Mouse (Mus musculus): Measurements from ENCODE around the gene Snrnp40. TPM values are rescaled to one million over a fixed set of nuclear protein-coding genes. Genes with fewer than 3 reads are reported as not detected.

Gene Snrnp40
- total and polyA plus RNA-seq, 3 experiments, result 108 to 184 (median 128) TPM

- no peak overlapping the region for H3K27ac ChIP-seq (ENCODE audit: insufficient read depth, low read depth)
- no peak for DNase-seq (ENCODE audit: extremely low read depth)
- dilution Hi-C loops (cut with MboI; ENCODE audit: extremely low pct_ligation_motif_present, extremely low pct_unique_long_range_greater_than_20kb, low sequenced_read_pairs) (no loop called here), in situ Hi-C loops (cut with MboI; ENCODE audit: low pct_ligation_motif_present, low pct_unique_long_range_greater_than_20kb, low sequenced_read_pairs) (no loop called here)
- H3K4me1 ChIP-seq (ENCODE audit: control insufficient read depth in 1 of 2, insufficient read depth in 2 of 2), result peaks cover 0 to 2% of the 10 kb centered on the region in 2 experiments; a peak in 2 of 4 replicates
- H3K79me2 ChIP-seq (replicated peaks; ENCODE audit: control insufficient read depth, extremely low read depth, insufficient read depth, poor library complexity, severe bottlenecking), result no peaks in the 10 kb centered on the region; the same call in 1 of the 2 replicates
- H3K36me3 ChIP-seq (replicated peaks in 1 of 2; ENCODE audit: control insufficient read depth in 1 of 2, insufficient read depth in 1 of 2, low read length in 1 of 2), result peaks cover 69 to 96% of the 10 kb centered on the region in 2 experiments
- H3K9ac ChIP-seq (ENCODE audit: insufficient read depth, low read depth), result no peak overlapping the region
- no peak overlapping the region for H3K4me2 ChIP-seq (ENCODE audit: insufficient read depth, low read depth, poor library complexity, severe bottlenecking)
- peaks cover 7% of the 10 kb centered on the region for H3K9me3 ChIP-seq (replicated peaks; ENCODE audit: low read length)
- TF ChIP-seq PAX5 (IDR thresholded peaks at IDR 0.05; ENCODE audit: low read length) (no peak), SIN3A (IDR thresholded peaks at IDR 0.05; ENCODE audit: low read length) (no peak), E2F4 (IDR thresholded peaks at IDR 0.05; ENCODE audit: insufficient replicate concordance, low read depth, low read length) (no peak), UBTF (IDR thresholded peaks at IDR 0.05; ENCODE audit: low read depth, low read length) (no peak), HCFC1 (IDR thresholded peaks at IDR 0.05; ENCODE audit: low read depth, low read length) (no peak), NELFE (IDR thresholded peaks at IDR 0.05; ENCODE audit: low read depth, low read length) (no peak), ETS1 (conservative IDR thresholded peaks at IDR 0.05; ENCODE audit: low read depth, low read length) (no peak), JUND (conservative IDR thresholded peaks at IDR 0.05; ENCODE audit: low read depth, low read length) (no peak), ZMIZ1 (IDR thresholded peaks at IDR 0.05; ENCODE audit: low read depth, low read length) (no peak), KAT2A (IDR thresholded peaks at IDR 0.05; ENCODE audit: insufficient replicate concordance, low read length) (no peak), MXI1 (IDR thresholded peaks at IDR 0.05; ENCODE audit: low read depth, low read length) (no peak), USF2 (conservative IDR thresholded peaks at IDR 0.05; ENCODE audit: low read depth, low read length) (no peak), POLR2A (IDR thresholded peaks at IDR 0.05; ENCODE audit: low read depth, low read length) (no peak), USF1 (IDR thresholded peaks at IDR 0.05; ENCODE audit: low read depth, low read length) (no peak), CHD1 (IDR thresholded peaks at IDR 0.05; ENCODE audit: low read depth, low read length) (no peak), ZKSCAN1 (IDR thresholded peaks at IDR 0.05; ENCODE audit: borderline replicate concordance, low read depth, low read length) (no peak), NRF1 (IDR thresholded peaks at IDR 0.05; ENCODE audit: low read depth, low read length) (no peak)
- no peak overlapping the region for H3K4me3 ChIP-seq (replicated peaks in 1 of 3; ENCODE audit: low read depth in 2 of 3, low read length in 2 of 3, poor library complexity in 1 of 3)
- no peaks in the 10 kb centered on the region for H3K27me3 ChIP-seq (replicated peaks)
Measured at GRCm38 (mm10) chr4:130379181-130379580, 19.2 kb downstream of the Snrnp40 start.

DNA sequence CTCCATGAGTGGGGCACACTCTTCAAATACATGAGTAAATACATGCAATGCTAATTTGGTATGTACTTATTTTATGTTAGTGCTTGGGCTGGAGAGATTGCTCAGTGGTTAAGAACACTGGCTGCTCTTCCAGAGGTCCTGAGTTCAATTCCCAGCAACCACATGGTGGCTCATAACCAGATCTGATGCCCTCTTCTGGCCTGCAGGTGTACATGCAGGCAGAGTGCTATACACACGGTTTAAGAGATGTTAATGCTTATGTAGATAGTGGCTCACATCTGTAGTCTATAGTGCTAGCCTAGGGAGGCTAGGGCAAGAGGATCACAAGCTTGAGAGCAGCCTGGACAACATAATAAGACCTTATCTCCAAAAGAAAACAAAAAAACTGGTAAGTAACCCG lies 20.5 kb downstream of the Snrnp40 start:
- no peak for DNase-seq (ENCODE audit: extremely low read depth)
- peaks cover 0 to 13% of the 10 kb centered on the region in 2 experiments; a peak in 2 of 4 replicates for H3K4me1 ChIP-seq (ENCODE audit: control insufficient read depth in 1 of 2, insufficient read depth in 2 of 2)
- H3K9me3 ChIP-seq (replicated peaks; ENCODE audit: low read length), result peaks cover 7% of the 10 kb centered on the region
- in situ Hi-C loops (cut with MboI; ENCODE audit: low pct_ligation_motif_present, low pct_unique_long_range_greater_than_20kb, low sequenced_read_pairs) (no loop called here), dilution Hi-C loops (cut with MboI; ENCODE audit: extremely low pct_ligation_motif_present, extremely low pct_unique_long_range_greater_than_20kb, low sequenced_read_pairs) (no loop called here)
- H3K36me3 ChIP-seq (replicated peaks in 1 of 2; ENCODE audit: control insufficient read depth in 1 of 2, insufficient read depth in 1 of 2, low read length in 1 of 2), result peaks cover 65 to 94% of the 10 kb centered on the region in 2 experiments
- H3K9ac ChIP-seq (ENCODE audit: insufficient read depth, low read depth), result no peak overlapping the region
- TF ChIP-seq MAZ (IDR thresholded peaks at IDR 0.05; ENCODE audit: low read depth, low read length) (no peak), GABPA (IDR thresholded peaks at IDR 0.05; ENCODE audit: insufficient replicate concordance, low read depth, low read length) (no peak), RCOR1 (conservative IDR thresholded peaks at IDR 0.05; ENCODE audit: low read depth, low read length) (no peak), TBP (conservative IDR thresholded peaks at IDR 0.05; ENCODE audit: low read depth, low read length) (no peak), MAFK (IDR thresholded peaks at IDR 0.05; ENCODE audit: insufficient replicate concordance, low read length) (no peak), CTCF (conservative IDR thresholded peaks at IDR 0.05 in 1 of 2, IDR thresholded peaks at IDR 0.05 in 1 of 2; ENCODE audit: low read depth in 2 of 2, low read length in 2 of 2) (peak in 1 of 2 experiments; percentile 25; a peak in 1 of 4 replicates), SMC3 (IDR thresholded peaks at IDR 0.05; ENCODE audit: low read depth, low read length) (no peak), BHLHE40 (IDR thresholded peaks at IDR 0.05; ENCODE audit: low read depth, low read length) (no peak)
- H3K4me2 ChIP-seq (ENCODE audit: insufficient read depth, low read depth, poor library complexity, severe bottlenecking), result no peak overlapping the region
- H3K79me2 ChIP-seq (replicated peaks; ENCODE audit: control insufficient read depth, extremely low read depth, insufficient read depth, poor library complexity, severe bottlenecking), result no peaks in the 10 kb centered on the region; the same call in 1 of the 2 replicates
- no peak overlapping the region for H3K4me3 ChIP-seq (replicated peaks in 1 of 3; ENCODE audit: low read depth in 2 of 3, low read length in 2 of 3, poor library complexity in 1 of 3)
- H3K27me3 ChIP-seq (replicated peaks), result no peaks in the 10 kb centered on the region
- no peak overlapping the region for H3K27ac ChIP-seq (ENCODE audit: insufficient read depth, low read depth)

All from CH12.LX (cell line).